Mouse (Mus musculus): ENCODE data around the gene Slc35d2. TPM values are rescaled to one million over a fixed set of nuclear protein-coding genes. Genes with fewer than 3 reads are reported as not detected.

The Slc35d2 gene
- polyA plus RNA-seq, 1 experiment from 2014 or later = 3.3 TPM

GRCm38 (mm10) chr13:64156966-64157365, 27.8 kb upstream of the Slc35d2 start:
- no peak overlapping the region for H3K4me3 ChIP-seq (ENCODE audit: low read depth, low read length)
- H3K9ac ChIP-seq (replicated peaks; ENCODE audit: low read length) = no peak overlapping the region
- H3K4me1 ChIP-seq (ENCODE audit: control insufficient read depth, insufficient read depth, low read length) = no peaks in the 10 kb centered on the region
- no peaks in the 10 kb centered on the region for H3K27me3 ChIP-seq (ENCODE audit: control insufficient read depth, insufficient read depth, low read length)
- H3K36me3 ChIP-seq (replicated peaks; ENCODE audit: control insufficient read depth, insufficient read depth, low read depth, low read length) = no peaks in the 10 kb centered on the region
- no peak overlapping the region for H3K27ac ChIP-seq (replicated peaks; ENCODE audit: low read depth, low read length)
- ATAC-seq (replicated peaks; ENCODE audit: insufficient number of reproducible peaks, low FRiP score, low TSS enrichment, low read depth) (no peak), DNase-seq (ENCODE audit: low spot score) (no peak)
- H3K4me2 ChIP-seq (ENCODE audit: low read depth, low read length) = no peak overlapping the region
- H3K9me3 ChIP-seq (replicated peaks; ENCODE audit: control insufficient read depth, low read length) = no peaks in the 10 kb centered on the region

- Histone ChIP-seq H3K9ac (replicated peaks; ENCODE audit: low read length) (no peak overlapping the region), H3K4me3 (ENCODE audit: low read depth, low read length) (no peak overlapping the region), H3K4me1 (ENCODE audit: control insufficient read depth, insufficient read depth, low read length) (no peaks in the 10 kb centered on the region), H3K4me2 (ENCODE audit: low read depth, low read length) (no peak overlapping the region), H3K9me3 (replicated peaks; ENCODE audit: control insufficient read depth, low read length) (no peaks in the 10 kb centered on the region), H3K36me3 (replicated peaks; ENCODE audit: control insufficient read depth, insufficient read depth, low read depth, low read length) (no peaks in the 10 kb centered on the region), H3K27me3 (ENCODE audit: control insufficient read depth, insufficient read depth, low read length) (no peaks in the 10 kb centered on the region), H3K27ac (replicated peaks; ENCODE audit: low read depth, low read length) (no peak overlapping the region)
- DNase-seq (ENCODE audit: low spot score) (peak; percentile 69), ATAC-seq (replicated peaks; ENCODE audit: insufficient number of reproducible peaks, low FRiP score, low TSS enrichment, low read depth) (no peak)
- 9% methylated on average over 1 of the region's 1 CpGs for WGBS
Measured at GRCm38 (mm10) chr13:64155171-64155571, 26.0 kb upstream of the Slc35d2 start.

- 61% methylated on average over 2 of the region's 2 CpGs for WGBS
- no peak overlapping the region for H3K4me3 ChIP-seq (ENCODE audit: low read depth, low read length)
- H3K4me1 ChIP-seq (ENCODE audit: control insufficient read depth, insufficient read depth, low read length) = no peaks in the 10 kb centered on the region
- H3K36me3 ChIP-seq (replicated peaks; ENCODE audit: control insufficient read depth, insufficient read depth, low read depth, low read length) = no peaks in the 10 kb centered on the region
- ATAC-seq (replicated peaks; ENCODE audit: insufficient number of reproducible peaks, low FRiP score, low TSS enrichment, low read depth) = no peak
- H3K9me3 ChIP-seq (replicated peaks; ENCODE audit: control insufficient read depth, low read length) = no peaks in the 10 kb centered on the region
- no peak for DNase-seq (ENCODE audit: low spot score)
- no peak overlapping the region for H3K9ac ChIP-seq (replicated peaks; ENCODE audit: low read length)
- H3K27me3 ChIP-seq (ENCODE audit: control insufficient read depth, insufficient read depth, low read length) = no peaks in the 10 kb centered on the region
- no peak overlapping the region for H3K4me2 ChIP-seq (ENCODE audit: low read depth, low read length)
- H3K27ac ChIP-seq (replicated peaks; ENCODE audit: low read depth, low read length) = no peak overlapping the region
Measured at GRCm38 (mm10) chr13:64154651-64155050, 25.5 kb upstream of the Slc35d2 start.

- Histone ChIP-seq H3K9me3 (replicated peaks; ENCODE audit: control insufficient read depth, low read length) (no peaks in the 10 kb centered on the region), H3K4me3 (ENCODE audit: low read depth, low read length) (peak overlapping the region; percentile 93), H3K4me1 (ENCODE audit: control insufficient read depth, insufficient read depth, low read length) (no peaks in the 10 kb centered on the region), H3K27ac (replicated peaks; ENCODE audit: low read depth, low read length) (no peak overlapping the region), H3K4me2 (ENCODE audit: low read depth, low read length) (peak overlapping the region; percentile 45), H3K36me3 (replicated peaks; ENCODE audit: control insufficient read depth, insufficient read depth, low read depth, low read length) (no peaks in the 10 kb centered on the region), H3K27me3 (ENCODE audit: control insufficient read depth, insufficient read depth, low read length) (no peaks in the 10 kb centered on the region), H3K9ac (replicated peaks; ENCODE audit: low read length) (peak overlapping the region; percentile 3; the same call in 1 of the 2 replicates)
- under 1% methylated on average over 18 of the region's 18 CpGs for WGBS
- ATAC-seq (replicated peaks; ENCODE audit: insufficient number of reproducible peaks, low FRiP score, low TSS enrichment, low read depth) (peak; percentile 57), DNase-seq (ENCODE audit: low spot score) (peak; percentile 66)
Measured at GRCm38 (mm10) chr13:64153751-64154267, 24.6 kb upstream of the Slc35d2 start.

- 0% methylated on average over 55 of the region's 56 CpGs for WGBS
Measured at GRCm38 (mm10) chr13:64153083-64153682, 24.0 kb upstream of the Slc35d2 start, which contains the start of gene Zfp367. TSS of gene Zfp367 (minus strand) at chr13:64153202.

GRCm38 (mm10) chr13:64152671-64153082, 23.5 kb upstream of the Slc35d2 start:
- Histone ChIP-seq H3K9ac (replicated peaks; ENCODE audit: low read length) (peak overlapping the region; percentile 75), H3K27ac (replicated peaks; ENCODE audit: low read depth, low read length) (peak overlapping the region; percentile 88), H3K36me3 (replicated peaks; ENCODE audit: control insufficient read depth, insufficient read depth, low read depth, low read length) (no peaks in the 10 kb centered on the region), H3K9me3 (replicated peaks; ENCODE audit: control insufficient read depth, low read length) (no peaks in the 10 kb centered on the region), H3K27me3 (ENCODE audit: control insufficient read depth, insufficient read depth, low read length) (no peaks in the 10 kb centered on the region), H3K4me3 (ENCODE audit: low read depth, low read length) (peak overlapping the region; percentile 93), H3K4me1 (ENCODE audit: control insufficient read depth, insufficient read depth, low read length) (no peaks in the 10 kb centered on the region), H3K4me2 (ENCODE audit: low read depth, low read length) (peak overlapping the region; percentile 90)
- peak; percentile 25; the same call in 1 of the 2 replicates for ATAC-seq (replicated peaks; ENCODE audit: insufficient number of reproducible peaks, low FRiP score, low TSS enrichment, low read depth)
- WGBS = 0% methylated on average over 60 of the region's 61 CpGs
- DNase-seq (ENCODE audit: low spot score) = no peak

More at GRCm38 (mm10) chr13:64153083-64153682, 24.0 kb upstream of the Slc35d2 start, which contains the start of gene Zfp367:
- Histone ChIP-seq H3K27me3 (ENCODE audit: control insufficient read depth, insufficient read depth, low read length) (no peaks in the 10 kb centered on the region), H3K9ac (replicated peaks; ENCODE audit: low read length) (peak within 1 kb of the TSS; percentile 75), H3K4me1 (ENCODE audit: control insufficient read depth, insufficient read depth, low read length) (no peaks in the 10 kb centered on the region), H3K36me3 (replicated peaks; ENCODE audit: control insufficient read depth, insufficient read depth, low read depth, low read length) (no peaks in the 10 kb centered on the region), H3K27ac (replicated peaks; ENCODE audit: low read depth, low read length) (peak within 1 kb of the TSS; percentile 88), H3K4me2 (ENCODE audit: low read depth, low read length) (peak within 1 kb of the TSS; percentile 90), H3K4me3 (ENCODE audit: low read depth, low read length) (peak within 1 kb of the TSS; percentile 93), H3K9me3 (replicated peaks; ENCODE audit: control insufficient read depth, low read length) (no peaks in the 10 kb centered on the region)
- DNase-seq (ENCODE audit: low spot score) (peak; percentile 98), ATAC-seq (replicated peaks; ENCODE audit: insufficient number of reproducible peaks, low FRiP score, low TSS enrichment, low read depth) (peak; percentile 95)

- DNase-seq (ENCODE audit: low spot score) = peak; percentile 87
- under 1% methylated on average over 42 of the region's 42 CpGs for WGBS
- no peaks in the 10 kb centered on the region for H3K36me3 ChIP-seq (replicated peaks; ENCODE audit: control insufficient read depth, insufficient read depth, low read depth, low read length)
- no peaks in the 10 kb centered on the region for H3K9me3 ChIP-seq (replicated peaks; ENCODE audit: control insufficient read depth, low read length)
- H3K4me1 ChIP-seq (ENCODE audit: control insufficient read depth, insufficient read depth, low read length) = no peaks in the 10 kb centered on the region
- ATAC-seq (replicated peaks; ENCODE audit: insufficient number of reproducible peaks, low FRiP score, low TSS enrichment, low read depth) = peak; percentile 39
- peak overlapping the region; percentile 88 for H3K27ac ChIP-seq (replicated peaks; ENCODE audit: low read depth, low read length)
- H3K4me3 ChIP-seq (ENCODE audit: low read depth, low read length) = peak overlapping the region; percentile 93
- peak overlapping the region; percentile 90 for H3K4me2 ChIP-seq (ENCODE audit: low read depth, low read length)
- no peaks in the 10 kb centered on the region for H3K27me3 ChIP-seq (ENCODE audit: control insufficient read depth, insufficient read depth, low read length)
- H3K9ac ChIP-seq (replicated peaks; ENCODE audit: low read length) = peak overlapping the region; percentile 75
Measured at GRCm38 (mm10) chr13:64152241-64152669, 23.1 kb upstream of the Slc35d2 start.

- H3K4me3 ChIP-seq (ENCODE audit: low read depth, low read length) = no peak overlapping the region
- no peak overlapping the region for H3K4me2 ChIP-seq (ENCODE audit: low read depth, low read length)
- no peak overlapping the region for H3K9ac ChIP-seq (replicated peaks; ENCODE audit: low read length)
Measured at GRCm38 (mm10) chr13:64150121-64150520, 21.0 kb upstream of the Slc35d2 start.

More at GRCm38 (mm10) chr13:64150121-64150520, 21.0 kb upstream of the Slc35d2 start:
- ATAC-seq (replicated peaks; ENCODE audit: insufficient number of reproducible peaks, low FRiP score, low TSS enrichment, low read depth) = no peak
- H3K9me3 ChIP-seq (replicated peaks; ENCODE audit: control insufficient read depth, low read length) = no peaks in the 10 kb centered on the region
- no peaks in the 10 kb centered on the region for H3K36me3 ChIP-seq (replicated peaks; ENCODE audit: control insufficient read depth, insufficient read depth, low read depth, low read length)
- H3K4me1 ChIP-seq (ENCODE audit: control insufficient read depth, insufficient read depth, low read length) = no peaks in the 10 kb centered on the region
- WGBS = 73% methylated on average over 5 of the region's 5 CpGs
- H3K27me3 ChIP-seq (ENCODE audit: control insufficient read depth, insufficient read depth, low read length) = no peaks in the 10 kb centered on the region
- no peak overlapping the region for H3K27ac ChIP-seq (replicated peaks; ENCODE audit: low read depth, low read length)
- DNase-seq (ENCODE audit: low spot score) = no peak

Measured in embryonic facial prominence, embryonic 11.5 days (tissue).